Mouse (Mus musculus) forebrain, embryonic 16.5 days (tissue): ENCODE results near the gene Gm5767. TPM values are rescaled to one million over a fixed set of nuclear protein-coding genes. Genes with fewer than 3 reads are reported as not detected.
A peak's percentile ranks its signal among the peaks of the same experiment; 100 is the strongest.

Source experiments
- ATAC-seq: fragments of 200-750 bp; cut with Nextera tagmentation; 2 replicates; pipeline ENCODE4 v1.8.0; 2017; ENCODE audit warnings: mild to moderate bottlenecking, moderate library complexity
- H3K27ac ChIP-seq: fragments of 300-500 bp; sonication (generic); 2 replicates; pipeline ENCODE4 v1.5.1; 2014; ENCODE audit warnings: low read length, control low read depth
- H3K27me3 ChIP-seq: fragments of 300-500 bp; sonication (generic); replicated peaks from 2 replicates; pipeline ENCODE4 v1.6.1; 2014; ENCODE audit warnings: low read length; ENCODE audit not compliant: control insufficient read depth, insufficient read depth
- H3K36me3 ChIP-seq: fragments of 300-500 bp; sonication (generic); 2 replicates; pipeline ENCODE4 v1.6.1; 2014; ENCODE audit not compliant: control insufficient read depth, insufficient read depth
- H3K4me1 ChIP-seq: fragments of 300-500 bp; sonication (generic); replicated peaks from 2 replicates; pipeline ENCODE4 v1.6.1; 2014; ENCODE audit warnings: low read length; ENCODE audit not compliant: control insufficient read depth, insufficient read depth
- H3K4me2 ChIP-seq: fragments of 300-500 bp; sonication (generic); 2 replicates; pipeline ENCODE4 v1.6.1; 2014; ENCODE audit warnings: mild to moderate bottlenecking, low read length, control low read depth
- H3K4me3 ChIP-seq: fragments of 300-500 bp; sonication (generic); replicated peaks from 2 replicates; pipeline ENCODE4 v1.5.1; 2014; ENCODE audit warnings: mild to moderate bottlenecking, low read length, control low read depth
- H3K9ac ChIP-seq: fragments of 300-500 bp; sonication (generic); replicated peaks from 2 replicates; pipeline ENCODE4 v1.6.1; 2014; ENCODE audit warnings: low read depth, low read length, control low read depth
- H3K9me3 ChIP-seq: fragments of 300-500 bp; sonication (generic); 2 replicates; pipeline ENCODE4 v1.6.1; 2016; ENCODE audit warnings: low read length; ENCODE audit not compliant: control insufficient read depth
- WGBS: fragments of 180-500 bp; shearing (Covaris S2); extraction: QIAGEN DNeasy Blood & Tissue Kit; methylation state at CpG from one replicate; pipeline ENCODE4 v1.1.7; 2014; 5-methylcytosine and 5-hydroxymethylcytosine counted together
- polyA plus RNA-seq: library from polyadenylated mRNA; unstranded; fragments of >200 nt; fragmentation: Nextera tagmentation; extraction: Ambion mirVana; gene quantifications from 2 replicates; pipeline ENCODE4 v1.2.1, GENCODE M21; 2015

Gm5767 gene
- polyA plus RNA-seq, 1 experiment from 2014 or later: not detected

GRCm38 (mm10) chr16:8686871-8687535 is 6.4 kb downstream of the Gm5767 start:
- Histone ChIP-seq H3K36me3 (peaks cover 16% of the 10 kb centered on the region), H3K27ac (no peak overlapping the region), H3K9ac (no peak overlapping the region), H3K4me2 (no peak overlapping the region), H3K9me3 (no peaks in the 10 kb centered on the region), H3K27me3 (no peaks in the 10 kb centered on the region), H3K4me1 (no peaks in the 10 kb centered on the region), H3K4me3 (no peak overlapping the region)
- no peak for ATAC-seq
- WGBS: 84% methylated on average over 11 of the region's 11 CpGs

DNA sequence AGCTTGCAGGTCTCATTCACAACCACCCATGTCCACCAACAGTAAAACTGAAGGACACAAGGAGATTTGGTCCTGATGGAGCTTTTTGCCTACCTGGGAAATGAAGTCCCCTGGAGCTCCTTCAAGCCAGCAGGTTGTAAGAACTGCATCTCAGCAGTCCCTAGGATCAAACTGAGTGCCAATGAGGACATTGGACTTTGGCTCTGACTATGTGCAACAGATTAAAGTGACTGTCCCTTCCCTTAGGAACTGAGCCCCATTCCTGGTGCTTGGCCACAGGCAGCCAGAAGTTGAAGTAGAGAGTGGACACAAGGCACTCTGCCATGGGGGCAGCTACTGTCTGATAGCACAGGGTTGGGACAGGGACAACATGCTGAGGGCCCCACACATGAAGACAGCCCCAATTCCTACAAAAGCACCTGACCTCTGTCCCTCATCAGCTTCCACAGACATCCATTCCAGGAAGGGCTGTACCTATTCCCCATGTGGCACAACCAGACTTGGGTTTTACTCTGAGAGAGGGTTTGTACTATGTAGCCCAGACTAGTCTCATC is 7.1 kb downstream of the Gm5767 start:
- peaks cover 22% of the 10 kb centered on the region for H3K36me3 ChIP-seq
- H3K4me3 ChIP-seq: no peak overlapping the region
- no peak overlapping the region for H3K27ac ChIP-seq
- no peaks in the 10 kb centered on the region for H3K27me3 ChIP-seq
- H3K4me1 ChIP-seq: no peaks in the 10 kb centered on the region
- H3K9ac ChIP-seq: no peak overlapping the region
- H3K4me2 ChIP-seq: no peak overlapping the region
- ATAC-seq: no peak
- H3K9me3 ChIP-seq: no peaks in the 10 kb centered on the region

DNA sequence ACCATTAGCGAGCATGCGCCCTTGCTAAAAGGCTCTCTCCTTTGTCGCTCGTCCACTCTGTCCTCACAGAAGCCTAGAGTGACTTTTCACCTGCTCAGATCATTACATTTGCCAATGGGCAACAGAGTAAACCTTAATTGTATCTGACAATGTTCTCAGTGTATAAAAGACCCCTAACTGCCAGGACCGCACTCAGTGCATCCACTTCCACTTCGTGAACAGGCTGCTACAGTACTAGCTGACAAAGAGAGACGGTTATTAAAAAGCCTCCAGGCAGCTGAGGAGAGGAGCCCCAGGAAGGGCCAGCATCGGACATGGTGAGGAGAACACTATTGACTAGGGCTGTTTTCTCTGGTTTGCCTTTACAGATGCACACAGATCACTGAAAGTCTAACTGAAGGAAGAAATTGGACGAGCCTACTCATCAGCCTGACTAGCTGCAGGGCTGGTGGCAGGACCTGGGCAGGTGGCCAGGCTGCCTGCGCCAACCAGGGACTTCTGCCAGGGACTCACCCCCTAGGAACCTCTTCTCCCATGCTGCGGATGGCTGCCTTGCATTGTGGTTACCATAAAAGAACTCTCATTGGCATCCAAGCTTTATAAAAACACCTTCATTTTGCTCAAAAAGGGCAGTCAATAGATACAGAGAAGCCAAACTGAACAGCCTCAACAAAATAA is 9.5 kb downstream of the Gm5767 start:
- no peaks in the 10 kb centered on the region for H3K9me3 ChIP-seq
- no peaks in the 10 kb centered on the region for H3K27me3 ChIP-seq
- peak; percentile 58 for ATAC-seq
- 57% methylated on average over 11 of the region's 11 CpGs for WGBS
- no peak overlapping the region for H3K9ac ChIP-seq
- no peaks in the 10 kb centered on the region for H3K4me1 ChIP-seq
- H3K4me2 ChIP-seq: no peak overlapping the region
- no peak overlapping the region for H3K27ac ChIP-seq
- peaks cover 36% of the 10 kb centered on the region for H3K36me3 ChIP-seq
- no peak overlapping the region for H3K4me3 ChIP-seq

- H3K9me3 ChIP-seq: no peaks in the 10 kb centered on the region
- WGBS: 91% methylated on average over 7 of the region's 7 CpGs
- no peak overlapping the region for H3K4me2 ChIP-seq
- H3K4me3 ChIP-seq: no peak overlapping the region
- no peak for ATAC-seq
- peaks cover 39% of the 10 kb centered on the region for H3K36me3 ChIP-seq
- H3K4me1 ChIP-seq: no peaks in the 10 kb centered on the region
- no peak overlapping the region for H3K27ac ChIP-seq
- H3K9ac ChIP-seq: no peak overlapping the region
- H3K27me3 ChIP-seq: no peaks in the 10 kb centered on the region
Observed at GRCm38 (mm10) chr16:8691206-8691605, 10.6 kb downstream of the Gm5767 start.

GRCm38 (mm10) chr16:8699556-8699955 is 19.0 kb downstream of the Gm5767 start:
- Histone ChIP-seq H3K36me3 (peaks cover 47% of the 10 kb centered on the region), H3K4me2 (no peak overlapping the region), H3K4me1 (no peaks in the 10 kb centered on the region), H3K9ac (no peak overlapping the region), H3K9me3 (no peaks in the 10 kb centered on the region), H3K4me3 (no peak overlapping the region), H3K27me3 (no peaks in the 10 kb centered on the region), H3K27ac (no peak overlapping the region)
- 81% methylated on average over 8 of the region's 8 CpGs for WGBS
- ATAC-seq: no peak

- 75% methylated on average over 3 of the region's 3 CpGs for WGBS
Observed at GRCm38 (mm10) chr16:8700586-8700985, 20.0 kb downstream of the Gm5767 start.

DNA sequence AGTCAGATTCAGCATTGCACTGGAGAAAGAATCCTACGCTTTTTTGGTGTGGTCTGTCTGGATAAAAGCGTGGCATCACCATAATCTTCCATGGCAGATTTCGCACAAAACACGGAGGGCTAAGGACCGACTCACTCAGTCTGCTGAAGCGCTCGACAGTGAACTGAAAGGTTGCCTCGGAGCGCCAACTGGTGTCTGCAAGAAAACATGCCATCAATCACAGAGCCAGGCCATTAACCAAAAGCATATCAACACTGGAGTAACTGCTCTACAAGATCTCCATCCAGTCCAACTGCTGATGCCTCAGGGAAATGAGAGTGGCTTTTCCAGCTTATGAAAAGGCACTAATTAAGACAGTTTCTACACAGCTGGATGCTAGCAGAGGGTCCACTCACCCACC is 31.4 kb downstream of the Gm5767 start:
- Histone ChIP-seq H3K4me3 (no peak overlapping the region), H3K9ac (no peak overlapping the region), H3K9me3 (no peaks in the 10 kb centered on the region), H3K27ac (no peak overlapping the region), H3K4me1 (no peaks in the 10 kb centered on the region), H3K36me3 (peaks cover 24% of the 10 kb centered on the region), H3K27me3 (no peaks in the 10 kb centered on the region), H3K4me2 (no peak overlapping the region)
- no peak for ATAC-seq
- WGBS: 65% methylated on average over 9 of the region's 9 CpGs

More at GRCm38 (mm10) chr16:8700586-8700985, 20.0 kb downstream of the Gm5767 start:
- Histone ChIP-seq H3K4me1 (no peaks in the 10 kb centered on the region), H3K27me3 (no peaks in the 10 kb centered on the region), H3K27ac (no peak overlapping the region), H3K36me3 (peaks cover 50% of the 10 kb centered on the region), H3K4me2 (no peak overlapping the region), H3K9ac (no peak overlapping the region), H3K4me3 (no peak overlapping the region), H3K9me3 (no peaks in the 10 kb centered on the region)
- no peak for ATAC-seq

GRCm38 (mm10) chr16:8714851-8715250 is 34.3 kb downstream of the Gm5767 start:
- WGBS: 85% methylated on average over 5 of the region's 5 CpGs
- H3K36me3 ChIP-seq: peaks cover 9% of the 10 kb centered on the region; the same call in 1 of the 2 replicates
- no peak overlapping the region for H3K27ac ChIP-seq
- no peak for ATAC-seq
- H3K4me1 ChIP-seq: no peaks in the 10 kb centered on the region
- H3K9ac ChIP-seq: no peak overlapping the region
- no peak overlapping the region for H3K4me2 ChIP-seq
- no peaks in the 10 kb centered on the region for H3K9me3 ChIP-seq
- no peaks in the 10 kb centered on the region for H3K27me3 ChIP-seq
- no peak overlapping the region for H3K4me3 ChIP-seq

- Histone ChIP-seq H3K9ac (no peak overlapping the region), H3K9me3 (no peaks in the 10 kb centered on the region), H3K36me3 (peaks cover 9% of the 10 kb centered on the region; the same call in 1 of the 2 replicates), H3K4me3 (no peak overlapping the region), H3K27ac (no peak overlapping the region), H3K4me1 (no peaks in the 10 kb centered on the region), H3K4me2 (no peak overlapping the region), H3K27me3 (no peaks in the 10 kb centered on the region)
- ATAC-seq: no peak
- WGBS: 74% methylated on average over 10 of the region's 10 CpGs
Observed at GRCm38 (mm10) chr16:8715513-8716080, 35.0 kb downstream of the Gm5767 start.
